Mouse (Mus musculus): ENCODE measurements around the gene Gm20388.

Gm20388 gene

DNA sequence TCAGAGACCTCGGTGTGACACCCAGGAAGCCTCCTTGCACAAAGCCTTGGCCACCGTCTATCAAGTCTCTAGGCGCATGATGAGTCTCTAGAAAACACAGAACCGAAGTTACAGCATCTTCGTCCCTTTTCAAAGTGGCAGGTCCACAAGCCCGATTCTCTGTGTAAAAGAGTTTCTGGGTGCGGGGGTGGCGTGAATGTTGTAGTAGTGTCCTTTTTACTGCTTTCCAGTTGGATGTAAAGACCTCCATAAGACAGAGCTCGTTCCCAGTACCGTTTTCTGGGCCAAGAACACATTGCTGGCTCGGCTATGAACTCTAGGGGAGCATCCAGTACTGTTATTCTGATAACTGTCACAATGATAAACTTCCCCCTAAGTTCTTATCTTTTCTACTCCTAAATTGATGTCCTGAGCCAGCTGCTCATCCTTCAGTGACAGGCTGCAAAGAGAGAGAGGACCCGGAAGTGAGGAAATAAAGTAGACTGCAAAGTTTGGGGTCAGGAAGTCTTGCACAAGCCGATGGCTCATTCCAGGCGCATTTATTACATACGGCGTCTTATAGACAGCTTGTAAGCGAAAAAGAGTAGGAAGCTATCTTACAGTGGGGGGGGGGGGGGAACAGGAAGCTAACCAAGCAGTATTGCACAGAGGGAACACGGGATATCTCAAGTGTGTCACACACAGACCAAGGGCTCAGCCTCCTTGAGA is 1614.6 kb downstream of the Gm20388 start:
- in situ Hi-C loops (cut with MboI, MseI) = no loop called here

DNA sequence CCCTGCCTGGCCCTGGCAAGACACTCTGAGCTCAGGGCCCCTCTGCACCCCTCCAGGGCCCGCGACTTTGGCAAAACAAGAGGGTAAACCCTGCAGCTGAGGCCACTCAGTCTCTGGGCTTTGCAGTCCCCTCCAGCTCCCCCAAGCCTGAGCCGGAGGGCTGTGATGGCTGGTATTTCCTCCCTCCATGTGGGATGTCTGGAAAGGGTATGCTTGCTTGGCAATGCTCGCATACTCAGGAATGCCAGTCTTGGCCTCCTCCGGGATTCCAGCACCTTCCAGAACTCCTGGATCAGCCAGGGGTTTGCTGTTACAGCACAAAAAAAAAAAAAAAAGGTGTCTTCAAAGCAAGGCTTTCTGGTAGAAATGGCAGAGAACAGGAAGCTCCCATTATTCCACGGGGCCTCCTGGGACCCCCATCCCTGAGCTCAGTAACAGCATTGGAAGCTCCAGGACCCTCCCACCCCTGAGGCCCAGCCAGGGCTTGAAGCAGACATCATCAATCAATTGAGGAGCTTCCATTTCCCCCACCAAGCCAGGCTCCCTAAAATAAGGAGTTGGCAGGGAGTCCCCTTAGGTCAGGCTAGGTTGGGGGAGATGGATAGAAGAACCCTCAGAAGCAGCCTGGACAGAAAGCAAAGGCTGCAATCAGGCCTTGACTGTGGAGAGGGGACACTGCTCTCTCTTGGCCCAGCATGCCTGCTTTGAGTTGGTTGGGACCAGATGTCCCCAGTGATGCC is 1616.3 kb downstream of the Gm20388 start:
- in situ Hi-C loops (cut with MboI, MseI) = no loop called here

DNA sequence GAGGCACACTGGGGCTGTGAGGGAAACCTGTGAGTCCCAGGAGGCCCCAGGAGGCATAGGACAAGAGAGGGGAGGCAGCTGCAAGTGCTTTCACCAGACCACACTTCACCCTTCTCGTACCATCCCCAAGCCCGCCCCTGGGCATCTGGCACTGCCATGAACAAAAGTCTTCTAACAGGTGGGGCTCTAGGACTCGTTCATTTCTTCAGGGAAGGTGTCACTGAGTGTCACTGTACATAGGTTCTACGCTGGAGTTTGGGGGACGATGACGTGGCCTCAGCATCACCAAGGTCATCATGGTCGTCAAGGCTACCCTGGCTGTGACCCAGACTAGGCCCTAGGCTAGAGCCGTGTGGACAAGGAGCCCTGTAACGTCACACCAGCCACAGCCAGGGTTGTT is 1617.1 kb downstream of the Gm20388 start:
- in situ Hi-C loops (cut with MboI, MseI) = no loop called here

DNA sequence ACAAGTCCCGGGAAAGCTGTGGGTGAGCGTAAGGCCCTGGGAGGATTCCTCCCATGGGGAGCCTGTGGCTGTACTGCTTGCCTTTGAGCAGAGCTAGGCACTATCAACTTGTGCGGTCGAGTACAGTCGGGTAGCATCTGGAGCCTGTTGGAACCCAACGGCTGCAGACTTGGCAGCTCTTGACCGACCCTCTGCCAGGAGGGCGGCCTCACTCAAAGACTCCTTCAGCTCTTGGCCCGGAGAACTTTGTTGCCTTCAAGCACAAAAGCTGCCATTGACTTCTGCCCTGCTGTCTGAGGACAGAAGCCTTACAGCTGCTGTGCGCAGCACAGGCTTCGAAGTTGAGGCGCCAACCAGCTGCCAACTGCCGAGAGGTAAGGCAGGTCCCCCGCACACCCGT is 1618.1 kb downstream of the Gm20388 start:
- in situ Hi-C loops (cut with MboI, MseI) = no loop called here

DNA sequence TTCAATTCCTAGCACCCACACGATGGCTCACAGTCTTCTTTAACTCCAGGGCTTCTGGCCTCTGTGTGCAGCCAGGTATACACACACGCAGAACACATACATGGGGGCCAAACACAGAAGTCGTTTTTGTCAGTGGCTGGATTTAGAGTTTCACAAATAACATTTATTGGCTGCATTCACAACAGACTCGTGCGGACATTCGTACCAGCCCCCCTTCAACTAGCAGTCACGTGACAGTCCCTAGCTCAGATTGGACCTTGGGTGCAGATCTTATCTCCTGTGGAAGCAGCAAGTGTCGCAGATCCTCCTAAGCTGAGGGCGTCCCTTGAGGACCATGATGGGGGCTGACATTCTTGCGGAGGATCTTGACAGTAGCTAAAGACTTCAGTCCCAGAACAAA is 1620.0 kb downstream of the Gm20388 start:
- in situ Hi-C loops (cut with MboI, MseI) = no loop called here

DNA sequence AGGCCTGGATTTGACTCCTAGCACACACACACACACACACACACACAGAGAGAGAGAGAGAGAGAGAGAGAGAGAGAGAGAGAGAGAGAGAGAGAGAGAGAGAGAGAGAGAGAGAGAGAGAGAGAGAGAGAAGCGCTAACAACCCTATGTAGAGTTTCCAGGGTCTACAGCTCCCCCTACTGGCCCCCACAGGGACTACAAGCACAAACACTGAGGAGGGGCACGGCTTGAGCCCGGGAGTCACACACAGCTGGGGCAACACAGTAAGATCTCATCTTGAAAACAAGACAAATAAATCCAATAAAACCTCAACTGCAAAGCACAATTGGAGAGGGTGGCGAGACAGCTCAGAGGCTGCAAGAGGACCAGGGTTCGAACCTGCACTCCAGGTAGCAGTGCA is 1621.7 kb downstream of the Gm20388 start:
- in situ Hi-C loops (cut with MboI, MseI) = no loop called here

DNA sequence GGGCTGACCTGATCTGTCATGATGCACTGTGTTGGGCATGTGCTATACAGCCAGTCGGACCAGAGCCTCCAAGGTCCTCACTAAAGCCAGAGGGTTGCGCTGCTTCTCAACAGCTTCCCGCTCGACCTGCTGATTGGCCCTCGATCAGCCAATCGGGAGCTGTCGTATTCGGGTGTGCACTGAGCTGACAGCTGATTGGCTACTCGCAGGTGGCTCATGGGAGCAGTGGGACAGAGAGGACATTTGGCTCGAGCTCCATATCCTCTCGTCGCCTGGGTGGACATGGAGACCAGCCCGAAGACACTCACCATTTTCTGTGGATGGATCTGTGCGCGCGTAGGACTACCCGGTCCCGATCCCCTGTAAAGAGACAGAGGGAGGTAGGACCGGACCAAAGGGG is 1631.2 kb downstream of the Gm20388 start:
- in situ Hi-C loops (cut with MboI, MseI) = loop anchor here (10.0 kb wide), 1 partner anchor 847 kb away; no protein-coding TSS in a partner anchor

DNA sequence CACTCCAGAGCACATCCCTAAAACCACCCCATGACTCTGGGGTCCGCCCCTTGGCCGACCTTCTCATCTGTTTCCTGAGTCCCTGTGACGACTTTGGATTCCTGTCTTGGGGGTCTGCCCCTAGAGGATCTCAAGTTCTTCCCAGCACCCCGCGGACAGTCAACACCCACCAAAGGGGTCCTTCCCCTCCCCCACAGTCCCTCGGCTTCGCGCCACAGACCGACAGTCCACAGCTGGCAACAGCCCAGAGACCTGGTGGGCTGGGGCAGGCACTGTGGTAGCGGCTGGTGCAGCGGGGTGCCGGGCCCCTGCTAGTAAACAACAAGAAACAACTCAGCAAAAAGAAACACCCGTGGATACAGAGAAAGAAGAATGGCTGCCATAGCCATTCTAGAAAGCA is 1632.3 kb downstream of the Gm20388 start:
- in situ Hi-C loops (cut with MboI, MseI) = loop anchor here (10.0 kb wide), 1 partner anchor 848 kb away; no protein-coding TSS in a partner anchor

DNA sequence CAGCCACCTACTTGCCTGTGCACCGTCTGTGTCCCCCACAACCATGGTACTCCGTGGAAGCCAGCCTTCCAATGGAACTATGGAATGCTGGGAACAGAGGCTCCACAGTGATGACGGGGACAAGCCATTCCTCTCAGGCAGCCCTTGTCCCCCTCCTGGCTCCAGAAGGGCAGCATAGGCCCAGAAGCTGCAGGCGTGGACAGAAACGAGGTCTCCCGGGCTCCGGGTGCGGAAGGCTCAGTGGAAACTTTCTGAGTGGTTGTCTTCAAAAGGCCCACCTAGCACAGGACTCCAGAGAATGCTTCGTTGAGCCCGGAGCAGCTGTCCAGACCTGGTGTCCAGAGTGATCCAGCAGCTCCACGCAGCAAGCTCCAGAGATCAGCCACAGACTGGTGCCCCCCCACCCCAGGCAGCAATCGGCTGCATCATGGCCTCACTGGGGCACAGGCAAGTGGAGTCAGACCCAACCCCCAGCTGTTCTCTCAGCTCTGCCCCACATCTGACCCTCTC is 1633.7 kb downstream of the Gm20388 start, which contains the start of gene 1700018B08Rik:
Gene 1700018B08Rik (minus strand): TSS at position 45 of the 510 bp plus-strand sequence.
- in situ Hi-C loops (cut with MboI, MseI) = loop anchor here (10.0 kb wide), 1 partner anchor 850 kb away; no protein-coding TSS in a partner anchor

DNA sequence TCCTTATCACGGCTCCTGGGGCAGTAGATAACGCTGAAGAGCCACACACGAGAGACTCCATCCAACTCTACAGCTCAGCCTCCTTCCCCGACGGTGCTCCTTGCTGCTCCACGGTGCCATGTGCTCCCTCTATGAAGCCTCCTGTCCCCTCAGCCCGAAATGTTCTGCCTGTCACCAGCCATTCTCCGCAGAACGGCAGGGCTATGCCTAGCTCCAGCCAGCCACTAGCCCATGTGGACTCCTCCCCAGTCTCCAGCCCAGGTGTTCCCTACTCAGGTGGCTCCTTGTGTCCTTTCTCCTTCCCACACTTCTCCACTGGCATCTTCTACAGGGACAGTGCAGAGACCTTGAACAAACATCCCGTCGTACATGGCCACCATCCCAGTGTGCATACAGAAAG is 1634.3 kb downstream of the Gm20388 start:
- in situ Hi-C loops (cut with MboI, MseI) = loop anchor here (5.0 to 10.0 kb wide), 2 partner anchors 47 to 850 kb away; partner anchors contain the start of gene Map1lc3b

DNA sequence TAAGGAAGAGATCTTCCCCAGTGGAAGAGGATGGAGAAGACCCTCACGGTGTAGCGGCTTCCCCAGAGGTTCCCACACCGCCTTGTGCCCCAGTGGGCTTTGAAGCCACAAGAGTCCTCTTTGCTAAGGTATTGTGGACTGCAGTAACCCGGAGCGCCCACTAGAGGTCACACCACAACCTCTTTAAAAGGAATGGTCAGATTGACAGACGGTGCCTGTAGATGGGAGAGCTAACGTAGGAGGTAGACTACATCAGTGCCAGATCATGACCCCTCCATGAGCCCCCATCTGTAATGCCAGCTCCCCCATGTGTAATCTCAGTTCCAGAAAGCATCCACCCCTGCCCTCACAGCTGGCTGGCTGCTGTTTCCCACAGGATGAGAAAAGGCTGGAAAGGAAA is 1636.5 kb downstream of the Gm20388 start:
- in situ Hi-C loops (cut with MboI, MseI) = loop anchor here (5.0 to 10.0 kb wide), 2 partner anchors 45 to 852 kb away; partner anchors contain the start of gene Map1lc3b

DNA sequence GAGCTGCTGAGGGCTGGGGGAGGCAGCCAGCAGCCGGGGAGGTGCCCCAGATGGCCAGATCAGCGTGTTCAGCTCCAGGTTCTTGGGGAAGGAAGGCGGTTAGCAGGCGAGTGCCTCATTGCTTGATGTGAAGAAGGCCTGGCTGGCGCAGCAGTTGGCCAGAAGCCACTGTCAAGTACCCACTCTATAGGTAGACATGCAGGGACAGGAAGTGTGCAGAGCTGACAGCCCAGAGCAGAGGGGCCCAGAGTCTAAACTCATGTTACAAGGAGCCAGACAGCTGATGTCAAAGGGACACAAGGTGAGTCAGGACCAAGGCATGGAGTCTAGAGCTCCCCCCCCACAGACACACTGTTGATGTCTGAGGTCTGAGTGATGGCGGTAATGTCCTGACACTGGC is 1639.4 kb downstream of the Gm20388 start:
- in situ Hi-C loops (cut with MboI, MseI) = no loop called here

DNA sequence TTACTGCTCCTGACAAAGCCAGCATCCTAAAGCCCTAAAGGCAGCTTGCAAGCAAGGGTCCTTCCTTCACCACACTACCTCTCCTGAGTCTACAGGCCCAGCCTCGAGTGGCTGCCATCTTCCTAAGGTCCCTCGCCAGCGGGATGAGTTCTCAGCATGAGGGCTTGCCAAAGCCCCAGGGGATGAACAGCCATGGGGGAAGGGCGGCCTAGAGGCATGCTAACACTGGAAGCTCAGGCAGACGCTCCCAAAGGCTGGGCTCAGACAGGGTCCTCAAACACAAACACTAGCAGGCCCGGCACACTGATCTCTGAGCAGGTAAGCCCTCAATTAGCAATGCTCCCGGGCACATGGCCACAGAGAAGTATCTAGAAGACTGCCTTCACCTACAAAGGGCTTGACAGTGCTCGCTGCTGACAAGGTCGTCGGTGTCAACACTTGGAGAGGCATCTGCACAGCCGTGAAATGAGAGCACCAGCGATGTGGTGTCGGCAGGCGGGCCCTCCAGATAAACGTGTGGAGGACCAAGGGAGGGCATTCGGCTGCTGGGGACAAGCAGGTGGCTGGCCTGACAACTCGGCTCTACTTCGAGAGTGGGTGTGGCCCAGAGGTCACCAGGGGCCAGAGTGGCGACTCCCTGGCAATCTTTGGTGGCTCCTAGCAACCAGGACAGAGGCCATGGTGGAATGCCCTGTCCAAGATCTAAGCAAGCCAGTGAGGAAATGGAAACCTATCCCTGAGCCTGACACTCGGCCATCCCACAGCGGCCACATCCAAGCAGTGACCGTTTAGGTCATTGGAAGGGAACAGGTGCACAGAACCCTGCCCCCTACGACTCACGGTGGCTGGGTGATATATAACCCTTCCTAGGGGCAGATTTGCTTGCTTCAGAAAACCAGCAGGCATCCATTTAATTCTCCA is 1640.7 kb downstream of the Gm20388 start:
- in situ Hi-C loops (cut with MboI, MseI) = no loop called here

DNA sequence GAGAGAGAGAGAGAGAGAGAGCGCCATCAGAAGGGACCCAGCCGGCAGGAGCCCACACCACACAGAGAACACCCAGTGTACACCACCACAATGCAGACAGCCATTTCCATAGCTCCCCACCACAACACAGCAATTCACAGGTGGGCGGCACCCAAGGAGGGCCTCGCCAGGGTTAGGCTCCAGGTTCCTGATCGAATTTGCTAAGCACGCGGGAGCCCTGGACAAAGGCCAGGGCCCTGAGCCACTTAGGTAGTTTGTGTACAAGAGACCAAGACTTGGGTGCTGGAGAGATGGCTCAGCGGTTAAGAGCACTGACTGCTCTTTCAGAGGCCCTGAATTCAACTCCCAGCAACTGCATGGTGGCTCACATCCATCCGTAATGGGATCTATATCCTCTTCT is 1641.9 kb downstream of the Gm20388 start:
- in situ Hi-C loops (cut with MboI, MseI) = no loop called here

DNA sequence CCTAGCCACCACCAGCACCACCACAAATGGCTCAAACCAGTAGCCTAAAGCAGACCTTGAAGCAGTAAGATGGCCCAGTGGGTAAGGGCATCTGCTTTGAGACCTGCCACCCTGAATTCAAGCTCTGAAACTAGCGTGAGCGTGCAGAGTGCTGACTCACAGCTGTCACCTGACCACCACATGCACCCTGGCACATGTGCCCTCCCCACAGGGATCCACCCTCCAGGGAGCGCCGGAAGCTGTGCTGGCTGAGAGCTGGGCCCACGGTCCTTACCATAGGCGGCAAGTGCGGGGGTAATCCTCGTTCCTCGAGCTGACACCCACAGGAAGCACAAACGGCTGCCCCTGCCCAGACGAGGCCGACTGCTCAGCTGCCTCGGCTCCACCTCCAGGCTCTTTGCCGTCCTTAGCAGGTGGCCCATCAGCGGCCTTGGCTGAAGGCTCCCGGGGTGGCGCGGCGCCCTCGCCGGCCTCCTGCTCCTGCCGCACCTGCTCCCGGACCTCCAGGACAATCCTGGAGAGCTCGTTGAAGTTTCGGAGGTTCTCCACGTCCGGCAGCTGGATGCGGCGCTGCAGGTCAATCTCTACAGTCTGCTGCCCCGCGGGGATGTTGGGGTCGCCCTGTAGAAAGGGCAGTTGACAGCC is 1643.3 kb downstream of the Gm20388 start:
- in situ Hi-C loops (cut with MboI, MseI) = no loop called here

DNA sequence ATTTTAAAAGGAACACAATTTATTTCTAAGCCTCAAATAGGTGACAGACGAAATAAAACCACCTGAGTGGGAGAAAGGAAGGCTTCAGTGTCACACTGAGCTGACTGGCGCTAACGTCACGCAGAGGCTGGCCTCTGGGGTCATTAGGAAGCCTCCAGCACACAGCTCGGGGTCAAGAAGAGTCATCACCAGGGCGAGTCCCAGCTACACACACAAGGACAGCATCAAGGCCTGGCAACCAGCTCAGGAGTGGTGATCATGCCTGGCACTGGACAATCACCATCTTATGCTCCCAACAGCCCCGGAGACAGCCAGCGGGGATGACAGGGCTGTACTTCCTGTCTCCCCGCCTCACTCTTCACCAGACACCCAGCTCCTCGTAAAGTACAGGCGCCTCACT is 1647.1 kb downstream of the Gm20388 start:
- in situ Hi-C loops (cut with MboI, MseI) = no loop called here

DNA sequence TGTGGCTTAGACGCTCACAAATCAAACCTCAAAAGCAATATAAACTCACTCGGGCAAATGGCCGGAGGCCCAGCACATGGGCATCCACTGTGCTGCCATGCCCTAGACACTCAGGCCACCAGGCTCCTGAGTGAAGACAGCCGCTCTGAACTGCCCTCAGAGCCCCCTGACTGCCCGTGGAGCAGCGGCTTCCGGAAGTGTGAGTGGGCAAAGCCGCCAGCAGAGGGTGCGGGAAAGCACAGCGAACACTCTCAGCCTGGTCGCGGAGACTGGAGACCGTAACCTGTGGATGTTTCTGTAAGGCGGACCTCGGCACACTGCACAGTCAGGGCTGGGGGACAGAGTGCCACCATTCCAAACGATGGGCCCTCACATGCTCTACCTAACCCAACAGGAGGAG is 1647.9 kb downstream of the Gm20388 start:
- in situ Hi-C loops (cut with MboI, MseI) = no loop called here

DNA sequence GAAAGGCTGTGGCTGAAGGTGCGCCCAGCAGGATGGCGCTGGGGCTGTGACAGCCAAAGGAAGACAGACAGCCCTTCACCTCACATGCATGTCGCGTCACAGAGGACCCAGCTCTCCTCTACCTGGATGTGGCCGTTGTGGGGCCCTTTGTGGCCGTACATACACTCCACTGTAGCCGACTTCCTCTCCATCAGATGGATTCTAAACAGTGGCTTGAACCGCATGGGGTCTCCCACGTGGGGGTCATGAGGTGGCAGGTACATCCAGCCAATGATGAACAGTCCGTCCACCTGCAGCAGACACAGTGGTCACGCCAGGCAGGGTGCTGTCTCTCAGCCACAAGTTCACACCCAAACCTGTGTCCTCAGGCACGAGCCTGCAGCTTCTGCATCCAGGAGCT is 1649.2 kb downstream of the Gm20388 start:
- in situ Hi-C loops (cut with MboI, MseI) = no loop called here

DNA sequence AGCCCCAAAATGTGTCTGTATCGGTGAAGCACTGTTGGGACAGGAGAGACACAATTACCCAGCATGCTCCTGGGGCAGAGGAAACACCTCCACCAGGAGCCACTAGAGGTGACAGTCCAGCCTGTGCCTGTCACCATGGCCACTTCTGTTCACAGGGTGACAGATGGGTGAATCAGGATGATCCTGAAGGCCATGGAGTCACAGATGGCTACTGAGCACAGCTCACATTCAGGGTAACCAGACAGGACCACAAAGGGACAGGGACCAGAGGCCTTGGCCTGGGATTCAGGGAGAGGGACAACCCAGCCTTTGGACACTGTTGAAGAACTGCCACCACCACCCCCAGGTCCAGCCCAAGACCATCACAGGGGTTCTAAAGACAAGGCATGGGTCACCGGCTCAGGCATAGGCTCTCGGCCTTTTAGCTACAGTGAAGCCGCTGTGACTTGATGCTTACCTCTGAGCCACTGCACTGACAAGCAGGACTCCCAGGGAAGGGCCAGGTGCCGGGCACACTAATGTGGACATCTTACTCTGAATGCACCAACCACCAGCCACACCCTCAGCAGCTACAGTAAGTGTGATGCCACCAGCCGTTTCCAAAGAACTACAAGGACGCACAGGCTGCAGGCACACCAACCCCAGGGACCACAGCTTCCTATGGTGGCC is 1649.9 kb downstream of the Gm20388 start:
- in situ Hi-C loops (cut with MboI, MseI) = no loop called here

DNA sequence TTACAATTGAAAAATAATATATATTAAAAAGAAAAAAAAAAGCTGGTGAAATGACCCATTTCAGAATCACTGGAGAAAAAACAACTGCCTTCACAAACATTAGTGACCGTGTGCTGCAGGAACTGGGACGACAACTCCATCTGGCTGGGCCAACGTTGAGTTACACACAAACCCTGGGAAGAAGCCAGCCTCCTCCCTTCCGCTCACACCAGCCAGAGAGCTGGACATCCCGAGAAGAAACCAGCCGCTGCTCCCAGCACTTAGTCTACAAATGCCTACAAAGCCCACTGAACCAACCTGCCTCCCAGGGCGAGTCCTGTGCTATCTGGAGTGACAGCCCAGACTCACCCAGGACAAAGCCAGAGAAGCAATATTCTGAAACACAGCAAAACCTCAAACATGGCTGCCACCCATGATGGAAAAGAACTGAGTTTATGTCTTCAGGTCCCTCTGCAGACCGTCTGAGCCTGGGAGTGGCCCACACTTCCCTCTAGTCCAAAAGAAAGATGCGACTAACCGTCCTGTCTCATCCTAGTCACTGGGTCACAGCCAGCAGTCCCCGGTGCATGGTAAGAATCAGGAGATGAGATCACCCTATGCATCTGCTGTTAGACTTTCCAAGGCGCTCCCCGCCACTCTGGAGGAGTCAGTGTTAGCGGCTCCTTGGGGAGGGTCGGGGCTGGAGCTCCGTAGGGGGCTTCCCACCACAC is 1651.2 kb downstream of the Gm20388 start:
- in situ Hi-C loops (cut with MboI, MseI) = no loop called here

Data from T-helper 1 cell (primary cell).